Mouse (Mus musculus): Measurements from ENCODE around the gene Rgs2.

Rgs2 gene

GRCm38 (mm10) chr1:143984988-143985625, 18.9 kb downstream of the Rgs2 start:
- no peak for DNase-seq (ENCODE audit: low spot score in 2 of 2)

DNA sequence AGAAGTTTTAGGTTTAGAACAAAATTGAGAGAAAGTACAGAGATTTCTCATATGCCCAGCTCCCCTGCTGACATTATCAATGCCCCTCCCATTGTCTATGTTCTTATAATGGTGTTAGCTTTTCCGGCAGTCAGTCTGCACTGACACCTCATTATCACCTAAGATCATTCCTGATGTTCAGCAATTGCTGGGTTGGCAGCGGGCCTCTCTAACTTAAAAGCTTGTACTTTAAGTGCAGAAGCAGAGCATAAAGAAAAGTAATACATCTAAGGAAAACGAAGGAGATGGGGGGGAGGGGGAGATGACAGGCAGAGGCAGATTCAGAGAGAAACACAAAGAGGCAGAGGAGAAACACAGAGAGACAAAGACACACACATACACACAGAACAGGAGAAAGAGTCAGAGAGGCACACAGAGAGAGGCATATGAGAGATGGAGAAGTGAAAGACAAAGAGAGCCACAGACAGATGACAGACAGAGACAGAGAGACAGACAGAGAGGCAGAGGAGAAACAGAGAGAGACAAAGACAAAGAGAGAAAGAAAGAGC, 21.1 kb downstream of the Rgs2 start:
- DNase-seq (ENCODE audit: low spot score in 2 of 2): no peak

DNA sequence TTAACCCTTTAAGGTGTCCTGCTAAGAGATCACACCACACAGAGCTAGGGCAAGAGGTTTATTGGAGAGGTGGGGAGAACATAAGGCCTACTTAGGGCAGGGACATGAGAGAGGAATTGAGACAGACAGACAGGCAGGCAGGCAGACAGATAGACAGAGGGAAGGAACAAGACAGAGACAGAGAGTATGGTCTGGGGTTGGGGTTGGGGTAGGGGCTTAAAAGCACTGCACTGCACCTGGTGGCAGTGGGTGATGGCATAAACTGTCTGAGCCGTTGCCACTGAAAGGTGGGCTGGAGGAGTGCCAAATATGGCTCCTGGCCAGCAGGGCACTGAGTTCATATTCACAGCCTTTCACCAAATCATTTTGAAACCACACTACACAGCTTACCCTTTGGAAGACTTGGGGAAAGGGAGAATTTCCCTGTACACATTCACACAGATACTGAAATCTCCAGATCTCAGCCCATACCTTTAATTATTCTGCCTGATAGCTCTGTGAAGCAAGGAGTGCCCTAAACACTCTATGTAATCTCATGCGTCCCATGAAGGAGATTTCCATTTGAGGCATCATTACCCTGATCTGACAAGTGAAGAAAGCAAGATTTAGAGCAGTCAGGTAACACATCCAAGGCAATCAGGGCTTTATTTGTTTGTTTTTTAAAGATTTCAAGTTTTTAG, 21.7 kb downstream of the Rgs2 start:
- DNase-seq (ENCODE audit: low spot score in 2 of 2): no peak

GRCm38 (mm10) chr1:143980811-143981210, 23.1 kb downstream of the Rgs2 start:
- DNase-seq (ENCODE audit: low spot score in 2 of 2): no peak

DNA sequence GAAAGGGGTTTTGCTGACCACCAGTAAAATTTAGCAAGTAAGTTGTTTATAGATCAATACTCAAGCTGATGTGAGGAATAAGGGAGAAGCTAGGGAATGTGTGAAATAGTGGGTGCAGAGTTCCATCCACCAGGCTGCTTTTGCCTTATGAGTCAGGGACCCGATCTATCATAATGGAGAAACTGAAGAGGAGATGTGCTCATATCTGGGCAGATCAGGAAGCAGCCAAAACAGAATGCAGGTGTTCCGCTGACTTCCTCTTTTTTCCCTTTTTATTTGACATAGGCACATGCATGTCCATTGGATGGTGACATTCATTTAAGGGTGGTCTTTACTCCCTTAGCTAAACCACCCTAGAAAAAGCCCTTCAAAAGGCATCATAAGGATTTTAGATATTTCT, 29.3 kb downstream of the Rgs2 start:
- DNase-seq (ENCODE audit: low spot score in 2 of 2): no peak

GRCm38 (mm10) chr1:143962301-143962700, 41.7 kb downstream of the Rgs2 start:
- DNase-seq (ENCODE audit: low spot score in 2 of 2): no peak

DNA sequence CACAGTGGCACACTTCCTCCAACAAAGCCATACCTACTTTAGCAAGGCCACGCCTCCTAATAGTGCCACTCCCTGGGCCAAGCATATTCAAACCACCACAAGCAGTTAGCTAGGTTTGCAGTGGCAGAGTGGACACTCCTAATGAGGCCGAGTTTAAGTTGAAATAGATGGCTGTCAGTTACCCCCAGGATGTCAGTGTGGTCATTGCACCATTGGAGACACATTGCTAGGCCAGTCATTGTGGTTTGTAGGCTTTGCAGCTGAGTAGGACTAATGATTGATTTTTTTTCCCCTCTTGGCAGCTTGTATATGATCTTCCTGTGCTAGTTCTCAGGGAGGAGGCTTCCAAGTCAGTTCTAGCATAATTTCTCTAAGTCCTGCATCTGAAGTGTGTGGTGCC, 43.6 kb downstream of the Rgs2 start:
- DNase-seq (ENCODE audit: low spot score in 2 of 2): no peak

DNA sequence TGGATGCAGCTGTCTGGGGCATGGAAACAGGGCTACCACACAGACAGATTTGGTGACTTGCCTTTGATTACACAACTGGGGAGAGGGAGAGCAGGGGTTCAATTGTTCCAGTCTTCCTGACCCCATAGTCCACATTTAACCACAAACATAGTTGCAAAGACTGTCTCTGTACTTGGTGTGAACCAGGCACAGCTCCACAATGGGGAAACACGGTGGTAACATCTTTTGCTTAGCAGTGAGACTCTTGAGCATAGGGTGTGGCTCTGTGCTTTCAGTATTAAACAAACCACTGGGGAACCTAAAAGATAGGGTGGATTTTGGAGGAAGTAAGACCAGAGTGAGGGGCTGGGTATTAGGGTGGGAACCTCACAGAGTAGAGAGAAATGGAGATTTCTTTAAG, 47.9 kb downstream of the Rgs2 start:
- no peak for DNase-seq (ENCODE audit: low spot score in 2 of 2)

DNA sequence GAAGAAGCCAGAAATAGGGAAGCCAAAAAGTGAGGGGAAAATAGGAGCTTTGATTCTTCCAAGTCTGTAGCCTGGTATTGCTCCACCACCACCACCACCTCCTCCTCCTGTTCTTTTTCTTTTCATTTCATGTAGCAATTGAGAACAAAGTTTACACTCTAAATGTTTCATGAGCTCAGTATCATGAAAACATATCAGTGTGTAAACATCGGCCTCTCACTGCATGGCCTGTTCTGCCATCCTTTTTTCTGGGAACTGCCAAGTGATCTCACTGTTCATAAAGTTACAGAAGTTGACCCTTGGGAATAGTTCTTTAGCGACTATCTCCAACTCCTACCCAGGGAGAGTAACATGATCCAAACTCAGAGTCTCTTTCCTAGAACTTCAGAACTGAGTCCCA, 51.1 kb downstream of the Rgs2 start:
- no peak for DNase-seq (ENCODE audit: low spot score in 2 of 2)
